Mouse (Mus musculus) G1E (cell line): ENCODE results near the gene Aven.

Experiments
- CTCF ChIP-seq: IDR thresholded peaks from 2 replicates; pipeline ENCODE4 v1.5.1; 2012; ENCODE audit warnings: low read depth, low read length, inconsistent platforms, mixed read lengths
- GATA1 ChIP-seq: IDR thresholded peaks from 2 replicates; pipeline ENCODE4 v1.6.1; 2012; ENCODE audit warnings: borderline replicate concordance, low read length, inconsistent platforms, mixed read lengths
- TAL1 ChIP-seq: conservative IDR thresholded peaks from 2 replicates; pipeline ENCODE4 v1.6.1; 2012; ENCODE audit warnings: low read depth, low read length, inconsistent platforms, mixed read lengths

DNA sequence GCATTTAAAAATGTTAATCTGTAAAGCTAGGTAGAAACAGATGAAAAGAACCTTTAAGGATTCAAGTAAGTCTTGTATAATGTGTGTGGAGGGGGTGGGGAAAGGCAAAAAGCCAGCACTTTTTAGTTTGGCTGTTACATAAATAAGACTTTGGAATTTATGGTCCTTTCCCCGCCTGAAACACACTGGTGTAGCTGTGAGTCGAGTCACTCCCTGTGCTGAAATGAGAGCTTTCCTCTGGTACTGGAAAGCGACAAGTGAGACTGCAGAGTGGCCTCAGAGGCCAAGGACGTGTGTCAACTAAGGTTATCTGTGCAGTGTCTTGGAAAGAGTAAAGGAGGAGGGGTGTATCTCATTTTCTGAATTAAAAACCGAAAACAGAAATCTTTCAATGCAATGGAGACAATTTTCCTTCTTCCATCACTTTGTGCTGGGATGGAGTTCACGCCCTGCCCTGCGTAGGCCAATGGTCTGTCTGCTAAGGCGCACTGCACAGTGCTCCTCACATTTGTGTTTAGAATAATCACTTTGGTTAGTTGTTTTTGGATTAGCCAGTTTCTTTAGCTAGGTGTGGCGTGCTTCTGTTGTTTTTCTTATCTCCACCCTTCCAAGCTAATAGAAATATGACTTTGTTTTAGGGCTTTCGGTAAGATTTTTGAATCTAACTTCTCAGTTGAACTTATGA is 40.2 kb downstream of the Aven start:
- TF ChIP-seq CTCF: no peak
- no peak for TF ChIP-seq GATA1
- no peak for TF ChIP-seq TAL1
